Mouse (Mus musculus) CH12.LX (cell line): ENCODE measurements at regions not wholly inside any gene's neighbourhood (a gene's known extent, or its start where the extent isn't known, plus 50 kb on each side); places are given as distances from the start of the nearest gene placed in this dataset.

Experiments used
- DNase-seq: peaks from one replicate; pipeline ENCODE4 v3.0.0-alpha.2; 2013; ENCODE audit errors: extremely low read depth
- H3K27ac ChIP-seq: 2 replicates; pipeline ENCODE4 v1.5.1; 2012; ENCODE audit warnings: low read depth, mild to moderate bottlenecking, control low read depth, moderate library complexity; ENCODE audit not compliant: insufficient read depth
- H3K27me3 ChIP-seq: replicated peaks from 2 replicates; pipeline ENCODE3; 2012; ENCODE audit warnings: inconsistent platforms
- H3K36me3 ChIP-seq, 2 experiments: replicated peaks in 1 of 2; 2 replicates each; pipeline versions ENCODE3 to v1.6.1; 2012; ENCODE audit warnings: inconsistent platforms in 1 of 2, low read length in 1 of 2, mild to moderate bottlenecking in 1 of 2, mixed read lengths in 1 of 2, moderate library complexity in 1 of 2; ENCODE audit not compliant: control insufficient read depth in 1 of 2, insufficient read depth in 1 of 2
- H3K4me1 ChIP-seq, 2 experiments: 2 replicates each; pipeline ENCODE4 v1.6.1; 2012; ENCODE audit warnings: inconsistent platforms in 1 of 2, moderate library complexity in 1 of 2; ENCODE audit not compliant: insufficient read depth in 2 of 2, control insufficient read depth in 1 of 2
- H3K4me2 ChIP-seq: 2 replicates; pipeline ENCODE4 v1.6.1; 2012; ENCODE audit warnings: low read depth, mild to moderate bottlenecking, control low read depth; ENCODE audit not compliant: poor library complexity, insufficient read depth, severe bottlenecking
- H3K4me3 ChIP-seq, 3 experiments: fragments of 150-350 bp in 1 of 3; sonication (generic) in 1 of 3; replicated peaks in 1 of 3; 2 replicates each; pipeline versions ENCODE3 to v1.5.1; 2011 to 2012; ENCODE audit warnings: low read depth in 2 of 3, low read length in 2 of 3, mild to moderate bottlenecking in 2 of 3, moderate library complexity in 2 of 3, control low read depth in 1 of 3, improper control_type of control experiment in 1 of 3, inconsistent platforms in 1 of 3, mixed read lengths in 1 of 3; ENCODE audit not compliant: poor library complexity in 1 of 3
- H3K79me2 ChIP-seq: replicated peaks from 2 replicates; pipeline ENCODE4 v1.6.1; 2012; ENCODE audit warnings: mild to moderate bottlenecking, moderate library complexity; ENCODE audit not compliant: control insufficient read depth, poor library complexity, insufficient read depth, severe bottlenecking; ENCODE audit errors: extremely low read depth
- H3K9ac ChIP-seq: 2 replicates; pipeline ENCODE4 v1.6.1; 2012; ENCODE audit warnings: low read depth, mild to moderate bottlenecking, control low read depth, moderate library complexity; ENCODE audit not compliant: insufficient read depth
- H3K9me3 ChIP-seq: replicated peaks from 2 replicates; pipeline ENCODE3; 2012; ENCODE audit warnings: low read length, inconsistent platforms, mixed read lengths
- BHLHE40 ChIP-seq: IDR thresholded peaks from 2 replicates; pipeline ENCODE4 v1.6.1; 2011; ENCODE audit warnings: mild to moderate bottlenecking, low read depth, low read length, improper control_type of control experiment
- CHD1 ChIP-seq: IDR thresholded peaks from 2 replicates; pipeline ENCODE4 v1.6.1; 2012; ENCODE audit warnings: low read depth, low read length, improper control_type of control experiment, inconsistent platforms
- E2F4 ChIP-seq: IDR thresholded peaks from 2 replicates; pipeline ENCODE4 v1.6.1; 2011; ENCODE audit warnings: low read depth, low read length, improper control_type of control experiment; ENCODE audit not compliant: insufficient replicate concordance
- ELF1 ChIP-seq: IDR thresholded peaks from 2 replicates; pipeline ENCODE4 v1.6.1; 2014; ENCODE audit warnings: low read depth, mild to moderate bottlenecking, inconsistent platforms, low read length, improper control_type of control experiment
- EP300 ChIP-seq: IDR thresholded peaks from 2 replicates; pipeline ENCODE4 v1.6.1; 2011; ENCODE audit warnings: low read length, improper control_type of control experiment
- ETS1 ChIP-seq: conservative IDR thresholded peaks from 2 replicates; pipeline ENCODE4 v1.6.1; 2012; ENCODE audit warnings: low read depth, mild to moderate bottlenecking, inconsistent platforms, low read length, improper control_type of control experiment, moderate library complexity
- JUN ChIP-seq: IDR thresholded peaks from 2 replicates; pipeline ENCODE4 v1.6.1; 2011; ENCODE audit warnings: low read depth, mild to moderate bottlenecking, low read length, improper control_type of control experiment, moderate library complexity; ENCODE audit not compliant: insufficient read depth
- JUND ChIP-seq: conservative IDR thresholded peaks from 2 replicates; pipeline ENCODE4 v1.6.1; 2011; ENCODE audit warnings: low read depth, low read length, improper control_type of control experiment
- MAX ChIP-seq: IDR thresholded peaks from 2 replicates; pipeline ENCODE4 v1.6.1; 2011; ENCODE audit warnings: low read length, improper control_type of control experiment
- MEF2A ChIP-seq: IDR thresholded peaks from 2 replicates; pipeline ENCODE4 v1.6.1; 2014; ENCODE audit warnings: low read depth, mild to moderate bottlenecking, inconsistent platforms, low read length, improper control_type of control experiment, borderline replicate concordance
- MXI1 ChIP-seq: IDR thresholded peaks from 2 replicates; pipeline ENCODE4 v1.6.1; 2011; ENCODE audit warnings: mild to moderate bottlenecking, low read depth, low read length, improper control_type of control experiment
- MYC ChIP-seq: IDR thresholded peaks from 2 replicates; pipeline ENCODE4 v1.6.1; 2011; ENCODE audit warnings: low read depth, mild to moderate bottlenecking, improper control_type of control experiment, low read length
- NELFE ChIP-seq: IDR thresholded peaks from 2 replicates; pipeline ENCODE4 v1.6.1; 2011; ENCODE audit warnings: low read depth, low read length, improper control_type of control experiment
- NRF1 ChIP-seq: IDR thresholded peaks from 2 replicates; pipeline ENCODE4 v1.6.1; 2014; ENCODE audit warnings: low read depth, mild to moderate bottlenecking, inconsistent platforms, low read length, improper control_type of control experiment, moderate library complexity
- POLR2A ChIP-seq: IDR thresholded peaks from 2 replicates; pipeline ENCODE4 v1.6.1; 2011; ENCODE audit warnings: low read depth, mild to moderate bottlenecking, improper control_type of control experiment, low read length
- POLR2AphosphoS2 ChIP-seq: IDR thresholded peaks from 2 replicates; pipeline ENCODE4 v1.6.1; 2011; ENCODE audit warnings: low read depth, low read length, improper control_type of control experiment
- RAD21 ChIP-seq: IDR thresholded peaks from 2 replicates; pipeline ENCODE4 v1.6.1; 2011; ENCODE audit warnings: low read depth, mild to moderate bottlenecking, low read length, improper control_type of control experiment, moderate library complexity
- SIN3A ChIP-seq: IDR thresholded peaks from 2 replicates; pipeline ENCODE4 v1.6.1; 2012; ENCODE audit warnings: low read length, improper control_type of control experiment, inconsistent platforms
- SMC3 ChIP-seq: IDR thresholded peaks from 2 replicates; pipeline ENCODE4 v1.6.1; 2011; ENCODE audit warnings: low read depth, low read length, improper control_type of control experiment
- USF1 ChIP-seq: IDR thresholded peaks from 2 replicates; pipeline ENCODE4 v1.6.1; 2014; ENCODE audit warnings: low read depth, mild to moderate bottlenecking, inconsistent platforms, low read length, improper control_type of control experiment
- USF2 ChIP-seq: conservative IDR thresholded peaks from 2 replicates; pipeline ENCODE4 v1.6.1; 2011; ENCODE audit warnings: low read depth, low read length, improper control_type of control experiment
- ZC3H11A ChIP-seq: IDR thresholded peaks from 2 replicates; pipeline ENCODE4 v1.6.1; 2012; ENCODE audit warnings: low read depth, mild to moderate bottlenecking, inconsistent platforms, low read length, improper control_type of control experiment
- ZKSCAN1 ChIP-seq: IDR thresholded peaks from 2 replicates; pipeline ENCODE4 v1.6.1; 2012; ENCODE audit warnings: low read depth, inconsistent platforms, low read length, improper control_type of control experiment, borderline replicate concordance
- ZMIZ1 ChIP-seq: IDR thresholded peaks from 2 replicates; pipeline ENCODE4 v1.6.1; 2012; ENCODE audit warnings: low read depth, mild to moderate bottlenecking, inconsistent platforms, low read length, improper control_type of control experiment
- dilution Hi-C: fragments of 300-500 bp; cut with MboI; formaldehyde crosslinking; loops from 2 replicates; pipeline ENCODE4 v1.14.3; 2020; ENCODE audit warnings: low sequenced_read_pairs; ENCODE audit not compliant: extremely low pct_unique_long_range_greater_than_20kb, extremely low pct_ligation_motif_present
- in situ Hi-C: fragments of 300-500 bp; cut with MboI; formaldehyde crosslinking; loops from 3 replicates; pipeline ENCODE4 v1.14.3; 2019; ENCODE audit warnings: low sequenced_read_pairs, low pct_ligation_motif_present, low pct_unique_long_range_greater_than_20kb, mixed read lengths

GRCm38 (mm10) chr13:26509841-26510240, 260.1 kb downstream of the Hdgfl1 start:
- DNase-seq, result no peak
- Histone ChIP-seq H3K4me3 (no peak overlapping the region), H3K79me2 (no peaks in the 10 kb centered on the region), H3K27me3 (no peaks in the 10 kb centered on the region), H3K9me3 (no peaks in the 10 kb centered on the region), H3K4me1 (no peaks in the 10 kb centered on the region), H3K4me2 (no peak overlapping the region), H3K36me3 (no peaks in the 10 kb centered on the region), H3K27ac (no peak overlapping the region), H3K9ac (no peak overlapping the region)
- dilution Hi-C loops, result no loop called here
- in situ Hi-C loops, result no loop called here
- TF ChIP-seq POLR2A (no peak), E2F4 (no peak), POLR2AphosphoS2 (no peak), ETS1 (no peak), MXI1 (no peak), JUN (no peak), BHLHE40 (no peak), RAD21 (no peak), CHD1 (no peak), USF1 (no peak), ZC3H11A (no peak), EP300 (no peak), SIN3A (no peak), MAX (no peak), USF2 (no peak), MYC (no peak), NRF1 (no peak), MEF2A (no peak), ZKSCAN1 (no peak), ZMIZ1 (no peak)

DNA sequence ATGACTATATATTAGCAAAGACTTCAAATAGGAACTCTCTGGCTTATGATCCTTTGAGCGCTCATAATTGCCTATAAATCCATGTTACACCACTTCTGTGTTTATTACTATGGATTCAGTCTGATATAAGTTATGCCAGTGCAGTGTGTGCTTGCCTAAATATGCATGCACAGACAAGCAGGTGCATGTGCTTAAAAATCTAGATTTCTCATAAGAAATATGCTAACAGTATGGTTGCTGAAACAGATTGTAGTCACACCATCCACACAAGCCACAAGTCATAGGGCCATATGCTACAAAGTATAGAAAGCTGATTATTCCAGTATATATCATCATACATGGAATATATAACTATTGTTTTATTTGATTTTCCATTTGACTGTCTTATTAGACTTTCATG, 266.2 kb downstream of the Hdgfl1 start:
- Histone ChIP-seq H3K4me2 (no peak overlapping the region), H3K4me3 (no peak overlapping the region), H3K27ac (no peak overlapping the region), H3K4me1 (no peaks in the 10 kb centered on the region), H3K27me3 (no peaks in the 10 kb centered on the region), H3K9me3 (no peaks in the 10 kb centered on the region), H3K9ac (no peak overlapping the region), H3K36me3 (no peaks in the 10 kb centered on the region), H3K79me2 (no peaks in the 10 kb centered on the region)
- DNase-seq, result no peak
- TF ChIP-seq MXI1 (no peak), SIN3A (no peak), POLR2A (no peak), MAX (no peak), ELF1 (no peak), SMC3 (no peak), JUND (no peak), NELFE (no peak)
- in situ Hi-C loops (no loop called here), dilution Hi-C loops (no loop called here)
